Mouse (Mus musculus): ENCODE measurements at regions not wholly inside any gene's neighbourhood (a gene's known extent, or its start where the extent isn't known, plus 50 kb on each side); places are given as distances from the start of the nearest gene placed in this dataset.

DNA sequence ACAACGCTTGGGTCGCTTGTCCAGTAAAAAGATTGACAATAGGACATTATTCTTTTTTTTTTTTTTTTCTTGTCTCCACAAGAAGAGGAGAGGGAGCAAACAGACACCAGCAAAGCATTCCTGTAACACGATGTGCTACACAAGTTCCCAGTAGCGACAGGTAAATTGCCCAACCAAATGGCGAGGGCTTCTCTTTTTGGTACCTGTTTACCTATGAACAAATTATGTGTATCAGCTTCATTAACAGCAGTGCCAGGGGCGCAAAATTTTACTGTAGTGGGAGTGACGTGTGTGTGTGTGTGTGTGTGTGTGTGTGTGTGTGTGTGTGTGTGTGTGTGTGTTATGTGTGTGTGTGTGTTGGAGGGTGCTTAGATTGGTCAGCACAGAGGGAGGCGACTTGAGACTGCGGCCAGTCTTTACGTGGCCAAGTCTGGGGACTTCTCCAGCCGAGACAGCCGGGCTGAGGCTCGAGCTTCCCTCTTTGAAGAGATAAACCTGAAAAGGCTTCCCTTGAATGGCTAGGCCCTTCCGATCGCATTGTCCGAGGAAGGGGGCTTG, 226.4 kb downstream of the Mef2c start:
- no peak for TF ChIP-seq CTCF (IDR thresholded peaks at IDR 0.05; ENCODE audit: low read depth)
- no peak for ATAC-seq
- Histone ChIP-seq H3K4me3 (ENCODE audit: low read depth, low read length) (peak overlapping the region; percentile 64), H3K36me3 (ENCODE audit: control insufficient read depth, insufficient read depth) (no peaks in the 10 kb centered on the region), H3K4me2 (replicated peaks; ENCODE audit: low read depth) (peak overlapping the region; percentile 93), H3K4me1 (replicated peaks; ENCODE audit: control insufficient read depth, insufficient read depth, low read length) (no peaks in the 10 kb centered on the region), H3K27me3 (replicated peaks; ENCODE audit: control insufficient read depth, insufficient read depth, low read length) (peaks cover 91% of the 10 kb centered on the region), H3K9ac (ENCODE audit: low read depth, low read length) (0 out of 2 replicates have a peak overlapping the region, but pooled peaks have one; percentile 34), H3K27ac (ENCODE audit: low read depth, low read length) (no peak overlapping the region), H3K9me3 (ENCODE audit: control insufficient read depth) (no peaks in the 10 kb centered on the region)
- 5% methylated on average over 16 of the region's 16 CpGs for WGBS

DNA sequence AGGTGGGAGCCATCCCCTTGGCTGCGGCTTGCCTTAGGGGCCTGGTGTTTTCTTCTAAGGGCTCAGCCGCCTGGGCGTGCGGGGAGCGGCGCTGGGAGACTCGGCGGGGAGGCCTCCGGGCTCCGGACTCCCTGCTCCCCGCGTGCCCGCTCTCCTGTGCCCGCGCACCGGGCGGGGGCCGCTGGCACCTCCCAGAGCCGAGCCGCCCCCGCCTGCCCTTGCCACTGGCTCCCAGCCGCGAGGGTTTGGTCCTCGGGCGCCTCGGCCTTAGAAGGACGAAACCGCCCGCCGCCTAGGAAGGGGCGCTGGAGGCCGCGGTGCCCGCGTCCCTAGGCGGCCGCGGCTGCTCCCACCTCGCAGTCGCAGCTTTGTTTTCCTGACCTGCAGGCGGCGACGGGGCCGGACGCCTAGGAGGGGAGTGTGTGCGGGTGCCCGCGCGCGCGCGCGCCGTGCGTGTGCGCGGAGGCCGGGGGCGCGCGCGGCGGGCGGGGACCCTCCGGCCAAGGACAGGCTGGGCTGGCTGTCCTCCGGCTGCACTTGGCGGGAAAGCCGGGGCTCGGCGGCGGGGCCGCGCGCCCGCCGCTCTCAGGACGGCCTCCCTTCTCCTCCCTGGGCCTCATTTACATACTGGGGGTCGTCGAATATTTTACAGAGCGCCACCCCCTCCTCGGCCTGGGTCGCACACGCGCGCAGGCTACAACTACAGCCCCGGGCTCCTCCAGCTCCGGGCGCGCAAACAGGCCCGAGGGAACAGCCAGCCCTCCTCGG, 227.1 kb downstream of the Mef2c start:
- peak; percentile 67 for ATAC-seq
- Histone ChIP-seq H3K36me3 (ENCODE audit: control insufficient read depth, insufficient read depth) (no peaks in the 10 kb centered on the region), H3K9ac (ENCODE audit: low read depth, low read length) (0 out of 2 replicates have a peak overlapping the region, but pooled peaks have one; percentile 34), H3K4me2 (replicated peaks; ENCODE audit: low read depth) (peak overlapping the region; percentile 93), H3K27me3 (replicated peaks; ENCODE audit: control insufficient read depth, insufficient read depth, low read length) (peaks cover 91% of the 10 kb centered on the region), H3K27ac (ENCODE audit: low read depth, low read length) (no peak overlapping the region), H3K4me1 (replicated peaks; ENCODE audit: control insufficient read depth, insufficient read depth, low read length) (no peaks in the 10 kb centered on the region), H3K4me3 (ENCODE audit: low read depth, low read length) (peak overlapping the region; percentile 64), H3K9me3 (ENCODE audit: control insufficient read depth) (no peaks in the 10 kb centered on the region)
- peak; percentile 39; the same call in 1 of the 2 replicates for TF ChIP-seq CTCF (IDR thresholded peaks at IDR 0.05; ENCODE audit: low read depth)
- WGBS = 0% methylated on average over 55 of the region's 91 CpGs

DNA sequence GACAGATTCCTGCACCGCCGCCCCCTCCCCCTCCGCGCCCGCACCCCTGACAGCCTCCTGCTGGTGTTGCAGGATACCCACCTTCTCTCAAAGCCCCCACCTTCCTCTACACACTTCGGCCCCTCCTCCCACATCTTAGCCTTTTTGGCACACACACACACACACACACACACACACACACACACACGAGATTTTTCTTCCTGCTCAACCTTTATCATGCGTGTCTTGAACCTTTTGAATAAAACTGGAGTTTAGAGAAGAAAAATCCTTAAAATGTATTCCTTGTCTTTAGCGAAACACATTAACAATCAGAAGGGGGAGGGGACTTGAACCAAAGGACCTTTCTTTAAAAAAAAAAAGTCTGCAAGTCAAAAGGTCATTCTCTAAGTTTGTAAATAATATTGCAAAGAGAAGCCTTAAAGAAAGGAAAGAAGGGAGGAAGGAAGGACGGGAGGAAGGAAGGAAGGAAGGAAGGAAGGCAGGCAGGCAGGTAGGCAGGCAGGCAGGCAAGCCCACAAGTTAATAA, 227.7 kb downstream of the Mef2c start:
- Histone ChIP-seq H3K4me1 (replicated peaks; ENCODE audit: control insufficient read depth, insufficient read depth, low read length) (no peaks in the 10 kb centered on the region), H3K9ac (ENCODE audit: low read depth, low read length) (no peak overlapping the region), H3K4me3 (ENCODE audit: low read depth, low read length) (peak overlapping the region; percentile 64), H3K36me3 (ENCODE audit: control insufficient read depth, insufficient read depth) (no peaks in the 10 kb centered on the region), H3K27ac (ENCODE audit: low read depth, low read length) (no peak overlapping the region), H3K27me3 (replicated peaks; ENCODE audit: control insufficient read depth, insufficient read depth, low read length) (peaks cover 90% of the 10 kb centered on the region), H3K4me2 (replicated peaks; ENCODE audit: low read depth) (peak overlapping the region; percentile 93), H3K9me3 (ENCODE audit: control insufficient read depth) (no peaks in the 10 kb centered on the region)
- WGBS = 2% methylated on average over 9 of the region's 10 CpGs
- no peak for TF ChIP-seq CTCF (IDR thresholded peaks at IDR 0.05; ENCODE audit: low read depth)
- ATAC-seq = no peak

DNA sequence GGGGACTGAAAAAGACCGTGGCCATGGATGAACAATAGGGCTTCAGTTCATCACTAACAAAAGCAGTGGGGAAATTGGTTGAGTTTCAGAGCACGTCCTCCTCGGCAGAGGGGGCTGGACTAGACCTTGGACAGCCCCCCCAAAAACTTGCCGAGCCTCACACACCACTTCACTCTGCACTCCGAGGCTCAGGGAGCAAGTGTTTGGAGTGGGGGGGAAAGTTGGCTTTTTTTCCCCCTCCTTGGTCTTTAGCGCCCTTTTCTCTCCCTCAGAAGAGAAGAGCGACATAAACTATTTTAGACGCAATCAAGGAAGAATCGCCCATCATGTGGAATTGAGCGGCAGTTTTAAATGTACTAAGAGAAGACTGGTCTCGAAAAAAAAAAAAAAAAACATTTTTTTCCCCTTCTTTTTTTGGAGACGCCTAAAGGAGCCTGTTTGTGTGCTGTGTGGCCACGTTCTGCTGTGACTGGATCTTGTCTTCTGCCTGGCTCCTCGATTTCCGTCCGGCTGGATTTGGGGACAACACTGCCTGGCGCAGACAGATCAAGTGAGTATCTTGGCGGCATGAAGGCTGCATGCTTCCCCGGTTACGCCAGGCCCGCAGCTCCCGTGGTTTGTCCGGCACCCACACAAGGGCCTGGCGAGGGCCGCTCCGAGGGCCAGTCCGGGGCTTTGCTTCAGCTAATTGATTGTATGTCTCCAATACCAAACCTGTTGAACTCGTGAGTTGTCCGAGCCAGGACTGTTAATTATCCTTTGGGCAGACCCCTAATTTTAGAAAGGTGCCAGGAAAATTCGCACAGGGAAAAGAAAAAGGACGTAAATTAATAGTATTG, 228.7 kb downstream of the Mef2c start:
- 2% methylated on average over 31 of the region's 31 CpGs for WGBS
- ATAC-seq = no peak
- no peaks in the 10 kb centered on the region for H3K4me1 ChIP-seq (replicated peaks; ENCODE audit: control insufficient read depth, insufficient read depth, low read length)
- no peaks in the 10 kb centered on the region for H3K36me3 ChIP-seq (ENCODE audit: control insufficient read depth, insufficient read depth)
- H3K9me3 ChIP-seq (ENCODE audit: control insufficient read depth) = no peaks in the 10 kb centered on the region
- H3K4me2 ChIP-seq (replicated peaks; ENCODE audit: low read depth) = no peak overlapping the region
- no peak overlapping the region for H3K27ac ChIP-seq (ENCODE audit: low read depth, low read length)
- peaks cover 86% of the 10 kb centered on the region for H3K27me3 ChIP-seq (replicated peaks; ENCODE audit: control insufficient read depth, insufficient read depth, low read length)
- no peak overlapping the region for H3K9ac ChIP-seq (ENCODE audit: low read depth, low read length)
- H3K4me3 ChIP-seq (ENCODE audit: low read depth, low read length) = no peak overlapping the region
- TF ChIP-seq CTCF (IDR thresholded peaks at IDR 0.05; ENCODE audit: low read depth) = no peak

DNA sequence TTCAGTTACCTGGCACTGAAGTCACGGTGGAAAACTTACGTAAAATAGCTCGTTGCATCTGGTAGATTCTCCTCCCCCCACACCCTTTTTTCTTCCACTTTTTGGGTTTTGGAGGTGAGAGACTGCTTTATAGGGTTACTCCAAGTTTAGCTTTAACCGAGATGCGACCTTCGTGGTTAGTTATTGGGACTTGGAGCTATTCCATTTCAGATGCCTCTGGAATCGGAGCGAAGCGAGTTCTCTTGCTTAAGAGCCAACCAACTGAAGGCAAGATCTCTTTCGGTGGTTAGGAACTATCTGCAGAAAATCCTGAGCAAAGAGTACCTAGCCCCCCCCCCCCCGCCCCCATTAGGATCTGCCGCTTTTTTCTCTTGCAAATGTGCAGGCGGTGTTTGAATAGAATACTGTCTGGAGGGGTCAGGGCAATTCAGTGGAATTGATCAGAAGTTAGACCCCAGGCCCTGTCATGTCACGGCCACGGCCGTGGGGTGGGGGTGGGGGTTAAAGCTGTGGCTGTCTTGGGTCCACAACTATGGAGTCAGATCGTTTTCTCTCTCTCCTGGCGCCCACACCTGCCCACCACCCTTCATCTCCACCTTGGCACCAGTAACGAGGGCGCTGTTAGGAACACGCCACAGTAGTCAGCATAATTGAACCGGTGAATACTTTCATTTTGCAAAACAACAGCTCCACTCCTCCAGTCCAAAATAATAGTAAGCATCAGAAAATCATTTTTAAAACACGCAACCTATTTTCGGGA, 229.6 kb downstream of the Mef2c start:
- Histone ChIP-seq H3K27me3 (replicated peaks; ENCODE audit: control insufficient read depth, insufficient read depth, low read length) (peaks cover 86% of the 10 kb centered on the region), H3K9ac (ENCODE audit: low read depth, low read length) (no peak overlapping the region), H3K9me3 (ENCODE audit: control insufficient read depth) (no peaks in the 10 kb centered on the region), H3K27ac (ENCODE audit: low read depth, low read length) (no peak overlapping the region), H3K36me3 (ENCODE audit: control insufficient read depth, insufficient read depth) (no peaks in the 10 kb centered on the region), H3K4me3 (ENCODE audit: low read depth, low read length) (peak overlapping the region; percentile 29), H3K4me2 (replicated peaks; ENCODE audit: low read depth) (peak overlapping the region; percentile 37), H3K4me1 (replicated peaks; ENCODE audit: control insufficient read depth, insufficient read depth, low read length) (no peaks in the 10 kb centered on the region)
- no peak for ATAC-seq
- no peak for TF ChIP-seq CTCF (IDR thresholded peaks at IDR 0.05; ENCODE audit: low read depth)
- WGBS = 4% methylated on average over 24 of the region's 24 CpGs
